Mouse (Mus musculus): Measurements from ENCODE around the gene Rasgrp1.

Rasgrp1 gene

DNA sequence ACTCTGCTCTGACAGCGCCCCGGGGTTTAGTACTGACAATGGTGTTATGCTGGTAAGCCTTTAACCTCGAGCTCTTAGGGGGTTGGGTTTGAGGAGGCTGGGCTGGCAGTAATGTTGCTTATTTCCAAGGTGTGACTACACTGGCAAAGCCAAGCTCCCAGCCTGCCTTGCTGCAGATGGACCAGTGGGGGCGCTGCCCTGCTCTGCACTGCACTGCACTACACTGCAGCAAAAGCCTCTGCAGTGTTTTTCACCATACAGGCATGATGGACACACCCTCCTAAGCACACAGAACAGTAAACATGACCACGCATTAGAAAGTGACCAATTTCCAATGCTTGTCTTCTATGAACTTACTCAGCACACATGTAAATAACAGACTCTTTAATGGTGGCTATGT lies 11.2 kb downstream of the Rasgrp1 start:
- no peak for DNase-seq (ENCODE audit: low spot score)

DNA sequence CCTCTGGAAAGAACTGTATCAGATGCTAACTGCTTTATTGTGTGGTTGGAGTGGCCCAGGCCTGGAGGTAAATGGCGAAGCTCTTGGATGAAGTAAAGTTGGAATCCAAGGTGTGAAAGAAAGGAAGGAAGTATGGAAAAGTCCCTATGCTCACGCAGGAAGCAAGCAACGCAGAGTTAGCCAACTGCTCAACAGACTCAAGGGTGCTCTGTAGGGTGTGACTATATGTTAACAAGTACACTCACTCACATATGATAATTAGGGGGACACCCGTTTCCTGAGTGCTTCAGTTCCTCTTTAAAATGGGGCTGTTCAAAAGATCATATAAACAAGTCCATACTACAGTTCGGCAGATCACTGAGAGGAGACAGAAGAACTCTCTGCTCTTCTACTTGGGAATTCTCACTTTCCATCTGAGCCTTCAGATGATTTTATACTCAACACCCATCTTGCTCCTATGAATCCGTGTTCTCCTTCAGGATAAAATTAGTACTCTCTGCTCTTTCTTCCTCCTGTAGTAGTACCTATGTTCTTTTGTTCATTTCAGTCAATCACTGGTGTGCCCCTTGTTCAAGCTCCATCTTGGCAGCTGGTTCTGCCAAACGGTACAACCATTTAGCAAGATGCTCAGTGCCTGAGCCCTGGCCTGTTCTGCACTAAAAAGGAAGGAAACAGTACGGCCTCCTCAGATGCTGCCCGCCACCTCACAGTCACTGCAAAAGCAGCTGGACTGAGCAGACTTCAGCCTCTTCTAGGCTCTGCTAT lies 14.1 kb downstream of the Rasgrp1 start:
- no peak for DNase-seq (ENCODE audit: low spot score)

DNA sequence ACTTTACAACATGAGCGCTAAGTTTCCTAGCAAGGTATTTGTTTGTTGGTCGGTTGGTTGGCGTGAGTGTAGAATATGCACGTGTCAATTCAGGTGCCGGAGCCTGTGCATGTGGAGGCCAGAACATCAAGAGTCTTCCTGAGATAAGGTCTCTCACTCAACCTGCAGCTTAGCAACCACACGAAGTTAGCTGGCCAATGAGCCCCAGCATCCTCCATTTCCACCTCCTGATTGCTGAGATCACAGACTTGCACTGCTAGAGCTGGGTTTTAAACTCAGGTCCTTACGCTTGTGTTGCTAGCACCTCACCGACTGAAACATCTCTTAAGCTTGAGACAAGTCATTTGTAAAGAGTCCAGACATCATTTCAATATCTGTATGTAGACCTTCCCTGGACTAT lies 20.4 kb downstream of the Rasgrp1 start:
- DNase-seq (ENCODE audit: low spot score) = no peak

DNA sequence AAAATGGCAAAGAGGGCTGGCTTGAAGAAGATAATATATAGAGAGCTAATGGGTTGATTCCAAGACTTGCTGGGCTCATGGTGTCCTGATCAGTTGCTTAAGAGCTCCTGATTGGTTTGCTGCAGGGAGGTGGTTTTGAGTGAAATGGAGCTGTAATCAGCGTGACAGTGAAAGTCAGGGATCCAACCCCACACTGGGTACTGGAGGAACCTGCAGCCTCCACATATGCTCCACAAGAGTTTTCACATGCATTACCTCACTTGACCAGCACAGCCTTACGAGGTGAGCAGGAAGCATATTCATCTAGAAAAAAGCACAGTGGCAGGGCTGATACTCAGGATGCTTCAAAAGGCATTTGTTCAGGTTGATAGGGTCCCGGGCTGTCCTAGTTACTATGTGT lies 21.6 kb downstream of the Rasgrp1 start:
- DNase-seq (ENCODE audit: low spot score) = no peak

DNA sequence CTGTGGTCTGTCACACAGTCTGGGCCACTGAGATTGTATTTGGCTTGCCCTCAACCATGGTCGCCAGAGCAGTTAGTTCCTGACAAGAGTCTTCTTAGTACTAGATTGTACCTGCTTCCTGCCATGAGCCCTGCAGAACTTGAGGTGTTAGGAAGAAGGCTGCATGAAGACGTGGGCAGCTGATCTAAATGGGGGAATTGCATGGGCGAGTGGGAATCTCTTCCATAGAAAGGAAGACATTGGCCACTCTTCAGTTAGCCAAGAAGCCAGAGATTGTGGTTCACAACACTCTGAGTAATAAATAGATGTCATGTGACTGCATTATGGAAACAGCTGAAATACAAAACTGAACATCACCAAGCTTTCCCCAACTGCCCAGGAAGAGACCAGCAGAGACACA lies 23.8 kb downstream of the Rasgrp1 start:
- DNase-seq (ENCODE audit: low spot score) = no peak

DNA sequence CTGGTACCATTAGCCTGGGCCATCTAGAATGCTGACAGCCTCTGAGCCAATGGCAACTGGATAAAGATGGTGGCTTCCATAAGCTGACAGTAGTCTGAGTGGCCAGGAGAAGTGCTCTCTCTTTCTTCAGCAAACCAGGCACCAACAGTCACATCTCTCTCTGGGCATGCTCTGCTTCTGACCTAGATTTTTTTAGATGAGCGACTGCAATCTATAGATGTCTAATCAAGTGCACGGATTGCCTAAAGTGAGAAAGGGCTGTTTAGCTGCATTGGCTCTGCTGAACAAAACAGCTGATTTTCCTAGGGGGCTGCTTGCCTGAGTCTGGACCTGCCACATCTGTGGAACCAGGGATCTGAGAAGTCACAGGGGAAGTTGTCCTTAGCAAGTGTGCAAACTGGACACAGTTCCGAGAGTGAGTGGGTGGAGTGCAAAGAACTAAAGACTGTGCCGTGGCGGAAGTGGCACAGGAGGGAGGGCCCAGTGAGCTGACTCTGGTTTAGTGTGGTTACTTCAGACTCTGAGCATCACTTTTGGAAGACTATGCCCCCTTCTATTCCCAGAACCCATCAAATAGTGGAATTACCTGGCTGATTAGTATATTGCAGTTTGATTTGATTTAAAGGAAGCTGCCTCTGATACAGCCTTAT lies 29.1 kb downstream of the Rasgrp1 start:
- DNase-seq (ENCODE audit: low spot score) = no peak

DNA sequence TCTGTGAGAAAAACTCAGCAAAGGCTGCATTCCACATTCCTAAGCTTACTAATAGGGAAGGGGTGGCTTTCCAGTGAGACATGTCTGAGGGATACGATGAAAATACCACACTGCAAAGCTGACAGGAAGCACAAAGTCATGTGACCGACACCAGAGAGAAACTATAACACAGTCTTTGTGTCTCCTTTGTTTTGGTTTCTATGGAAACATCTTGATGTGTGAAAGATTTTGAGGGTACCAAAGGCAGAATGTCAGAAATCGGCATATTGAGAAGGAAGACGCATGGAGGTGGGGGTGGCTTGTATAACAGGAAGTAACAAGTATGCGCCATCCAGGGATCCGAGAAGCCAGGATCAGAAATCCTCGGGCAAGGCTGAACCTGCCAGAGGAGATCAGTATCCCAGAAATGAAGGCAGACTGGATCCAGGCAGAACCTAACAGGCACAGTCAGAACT lies 30.3 kb downstream of the Rasgrp1 start:
- DNase-seq (ENCODE audit: low spot score) = no peak

DNA sequence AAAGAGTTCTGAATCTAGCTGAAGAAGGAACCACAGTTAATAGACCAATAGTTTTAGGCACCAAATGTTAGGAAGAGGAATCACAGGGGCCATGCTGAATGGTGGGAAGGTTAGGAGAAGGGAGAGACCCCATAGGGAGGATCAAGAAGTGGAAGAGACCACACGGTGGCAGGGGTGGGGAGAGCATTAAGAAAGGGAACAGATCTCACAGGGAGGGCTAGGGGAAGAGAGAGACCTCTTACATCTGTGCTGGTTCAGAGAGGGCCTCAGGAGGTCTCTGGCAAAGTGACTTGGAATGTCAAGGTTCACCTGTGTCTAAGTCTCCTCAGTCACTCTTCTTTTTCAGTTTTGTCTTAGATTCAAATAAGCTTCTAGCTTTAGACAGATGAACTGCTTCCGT lies 30.8 kb downstream of the Rasgrp1 start:
- no peak for DNase-seq (ENCODE audit: low spot score)

DNA sequence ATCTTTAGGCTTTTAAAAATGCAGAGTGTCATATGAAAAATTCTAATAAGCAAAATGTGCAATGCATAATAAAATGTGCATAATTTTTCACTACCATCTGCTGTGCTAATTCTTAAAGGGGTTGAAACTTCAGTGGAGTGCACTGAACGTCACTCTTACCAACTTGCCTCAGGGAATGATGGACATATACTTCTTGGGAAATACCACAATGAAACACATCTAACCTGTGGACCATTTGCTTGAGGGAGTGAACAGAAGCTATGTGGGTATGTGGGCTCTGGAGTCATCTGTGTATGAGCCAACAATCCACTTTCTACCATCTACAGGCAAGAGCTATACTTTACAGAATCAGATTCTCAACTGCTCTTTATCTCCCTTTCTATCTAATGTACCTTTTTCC lies 31.5 kb downstream of the Rasgrp1 start:
- no peak for DNase-seq (ENCODE audit: low spot score)

DNA sequence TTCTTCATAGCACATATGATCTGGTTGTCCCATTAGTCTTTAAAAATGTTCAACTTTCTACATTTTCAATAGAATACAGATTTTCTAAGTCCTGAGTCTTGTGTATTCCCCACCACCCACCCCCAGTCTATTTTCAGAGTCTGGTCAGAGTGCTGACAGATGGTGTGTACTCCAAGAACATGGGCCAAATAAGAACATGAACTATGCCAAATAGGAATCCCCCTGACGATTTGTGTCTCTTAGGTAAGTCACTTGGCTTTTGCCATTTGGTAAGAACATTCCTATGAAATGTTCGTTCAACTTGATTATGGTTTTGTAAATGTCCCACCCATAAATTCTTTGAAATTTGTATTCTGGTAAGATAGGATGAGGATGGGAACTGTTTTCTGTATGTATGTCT lies 33.8 kb downstream of the Rasgrp1 start:
- DNase-seq (ENCODE audit: low spot score) = no peak

DNA sequence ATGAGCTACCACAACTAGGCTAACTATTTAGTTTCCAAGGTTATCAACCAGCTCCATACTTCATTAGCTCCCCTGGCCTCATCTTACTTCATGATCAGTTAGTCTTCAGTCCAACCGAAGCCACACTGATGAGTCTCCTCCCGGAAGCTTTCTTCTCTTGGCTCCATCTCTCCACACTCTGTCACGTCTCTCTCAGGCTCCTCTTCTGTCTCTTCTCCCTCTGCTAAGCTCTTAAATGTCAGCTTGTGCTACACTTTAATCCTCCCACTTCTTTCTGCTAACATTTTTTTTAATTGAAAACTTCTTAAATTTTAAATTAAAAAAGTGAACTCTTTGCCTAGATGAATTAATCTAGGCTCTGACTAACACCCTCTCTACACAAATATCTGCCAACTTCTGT lies 34.8 kb downstream of the Rasgrp1 start:
- DNase-seq (ENCODE audit: low spot score) = no peak

DNA sequence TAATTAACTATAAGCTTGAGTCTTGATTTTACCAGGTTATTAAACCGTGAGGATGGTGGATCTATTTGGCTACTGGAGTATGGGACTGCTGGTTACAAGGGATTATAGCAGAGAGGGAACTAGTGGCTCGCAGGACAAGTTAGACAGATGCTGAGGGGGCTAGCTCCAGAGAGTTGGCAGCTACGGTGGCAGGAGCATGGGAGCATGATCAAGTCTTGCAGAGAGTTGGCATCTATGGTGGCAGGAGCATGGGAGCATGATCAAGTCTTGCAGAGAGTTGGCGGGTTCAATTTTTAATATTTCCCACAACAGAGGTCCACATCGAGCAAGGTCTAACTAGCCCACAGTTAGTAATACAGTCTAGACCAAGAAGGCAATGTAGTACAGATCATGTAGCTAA lies 37.9 kb downstream of the Rasgrp1 start:
- no peak for DNase-seq (ENCODE audit: low spot score)

DNA sequence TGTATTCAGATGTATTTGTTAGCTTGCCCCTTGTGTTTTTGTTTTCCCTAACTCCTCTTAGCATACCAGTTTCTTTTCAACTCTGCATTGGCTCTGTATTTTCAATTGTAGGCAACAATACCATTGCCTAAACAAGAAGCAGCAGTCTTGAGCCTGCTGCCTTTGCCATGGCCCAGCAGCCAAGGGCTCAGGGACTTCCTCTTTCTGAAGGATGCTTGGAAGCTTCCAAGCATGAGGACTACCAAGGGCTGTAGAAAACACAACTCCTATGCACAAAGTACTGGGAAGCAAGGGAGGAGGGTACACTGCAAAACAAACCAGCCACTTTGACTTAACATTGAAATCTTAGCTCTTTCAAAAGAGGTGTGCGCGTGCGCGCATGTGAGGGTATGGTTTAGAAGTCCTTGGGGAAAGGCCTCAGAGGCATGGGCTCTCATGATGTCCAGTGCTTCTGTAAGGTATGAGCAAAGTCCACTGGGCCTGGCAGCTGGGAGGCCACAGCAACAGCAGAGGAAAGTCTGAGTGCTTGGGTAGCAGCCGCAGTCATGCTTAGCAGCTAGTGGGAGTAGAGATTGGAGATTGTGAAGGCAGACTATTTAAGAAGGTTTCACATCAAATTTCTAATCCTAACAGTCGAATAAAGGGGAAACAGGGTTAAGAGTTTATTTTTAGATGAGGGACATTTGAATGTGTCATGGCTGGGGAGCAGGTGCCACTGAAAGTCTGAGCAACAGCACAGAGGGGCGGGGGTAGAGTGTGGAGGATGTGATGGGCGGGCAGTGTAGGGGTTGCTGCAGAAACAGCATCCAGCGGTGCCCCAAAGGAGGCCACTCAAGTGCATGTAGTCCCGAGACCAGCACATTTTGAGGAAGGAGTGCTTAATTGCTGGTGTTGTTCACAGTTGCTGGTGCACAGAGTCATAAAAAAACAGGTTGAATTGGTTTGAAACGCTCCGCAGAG lies 39.1 kb downstream of the Rasgrp1 start:
- no peak for DNase-seq (ENCODE audit: low spot score)

DNA sequence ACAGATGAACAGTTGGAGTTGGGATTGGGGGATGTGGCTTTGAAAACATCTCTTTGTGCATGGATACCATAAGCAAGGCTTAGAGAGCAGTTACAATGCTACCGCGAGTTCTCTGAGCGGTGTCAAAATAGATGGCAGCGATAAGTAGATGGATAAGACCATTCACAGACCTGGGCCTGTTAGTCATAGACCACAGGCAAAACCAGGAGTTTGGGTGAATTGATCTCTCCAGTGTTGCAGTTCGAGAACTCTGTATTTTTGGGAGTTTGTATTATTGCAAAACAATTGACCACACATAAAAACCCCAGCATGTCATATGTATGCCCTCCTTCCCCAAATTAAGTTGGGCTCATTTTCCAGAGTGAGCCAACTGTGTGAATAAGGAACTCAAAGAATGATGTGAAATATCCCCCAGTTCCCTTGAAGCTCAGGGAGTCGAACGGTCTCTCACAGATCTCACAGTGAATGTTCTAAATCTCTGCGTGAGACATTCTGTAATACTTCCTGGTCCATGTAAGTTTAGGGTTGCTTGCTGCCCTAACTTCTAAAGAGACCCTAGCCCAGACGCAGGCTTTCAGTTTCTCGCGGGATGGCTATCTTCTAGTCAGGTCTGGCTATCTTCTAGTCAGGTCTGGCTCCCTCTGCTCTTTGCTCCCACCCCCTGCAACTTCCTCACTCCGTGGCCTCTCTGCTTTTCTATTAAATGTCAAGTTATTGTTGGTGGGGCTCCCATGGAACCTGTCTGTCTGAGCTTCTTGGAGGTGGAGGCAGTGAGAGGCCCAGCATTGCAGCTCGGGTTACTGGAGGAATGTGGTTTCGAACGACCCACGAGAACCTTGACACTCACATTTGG lies 43.0 kb downstream of the Rasgrp1 start:
- DNase-seq (ENCODE audit: low spot score) = no peak

DNA sequence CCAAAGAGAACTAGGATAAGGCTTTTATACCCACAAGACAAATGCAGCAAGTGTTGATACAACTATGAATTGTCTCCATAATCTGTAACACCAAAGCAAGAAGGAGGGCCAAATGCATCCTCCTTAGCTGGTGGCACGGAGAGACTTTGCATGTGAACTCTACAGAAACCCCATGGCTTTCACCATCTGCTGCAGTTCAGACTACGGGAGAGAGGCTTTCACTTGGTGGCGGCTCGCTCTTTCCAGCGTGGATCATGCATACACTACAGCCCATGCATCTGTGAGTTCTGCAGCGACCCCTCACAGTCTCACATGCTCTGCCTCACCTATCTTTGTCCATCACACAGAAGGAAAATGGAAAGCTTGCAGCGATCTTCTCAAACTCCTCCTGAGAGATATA lies 54.5 kb downstream of the Rasgrp1 start:
- no peak for DNase-seq (ENCODE audit: low spot score)

DNA sequence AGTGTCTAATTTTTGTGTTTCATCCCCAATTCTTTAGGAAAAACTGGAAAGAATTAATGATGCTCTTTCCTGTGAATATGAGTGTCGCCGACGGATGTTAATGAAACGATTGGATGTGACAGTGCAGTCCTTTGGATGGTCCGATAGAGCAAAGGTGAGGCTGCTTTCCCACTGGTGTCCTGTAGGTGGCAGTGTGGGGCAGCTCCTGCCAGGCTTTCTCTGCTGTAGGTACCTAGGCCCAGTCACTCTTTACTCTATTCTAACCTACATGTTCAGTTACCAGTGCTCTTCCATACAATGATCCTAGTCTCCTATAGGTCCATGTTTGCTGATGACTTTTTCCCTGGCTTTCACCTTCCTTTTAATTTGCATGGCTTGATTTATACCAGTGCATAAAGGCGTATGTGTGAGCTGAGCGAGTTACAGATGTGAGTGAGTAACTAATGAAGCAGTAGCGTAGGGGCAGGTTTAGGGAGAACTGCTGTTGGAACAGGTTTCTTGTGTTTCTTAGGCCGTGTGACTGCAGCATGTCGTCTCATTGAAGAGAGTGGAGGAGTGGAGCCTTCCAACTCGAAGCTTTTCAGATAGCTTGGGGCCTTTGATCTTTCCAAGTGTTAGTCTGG lies 78.9 kb downstream of the Rasgrp1 start:
- no peak for DNase-seq (ENCODE audit: low spot score)

DNA sequence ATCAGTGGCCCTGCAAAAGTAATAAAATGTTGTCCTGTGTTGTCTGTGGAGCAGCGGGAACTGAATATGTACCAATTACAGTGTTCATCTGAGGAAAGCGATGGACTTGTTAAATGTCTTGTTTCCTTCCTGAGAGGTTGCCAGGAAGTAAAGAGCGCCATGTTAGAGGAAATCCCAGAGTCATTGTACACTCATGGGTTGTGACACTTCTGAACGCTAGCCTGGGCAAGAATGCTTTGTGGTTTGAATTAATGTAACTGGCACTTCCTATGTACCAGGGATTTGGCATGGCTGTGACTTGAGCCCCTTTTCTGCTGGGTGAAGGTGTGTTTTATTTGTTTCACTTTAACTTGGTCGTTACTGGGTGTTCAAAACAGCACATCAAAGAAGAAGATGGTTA lies 80.6 kb downstream of the Rasgrp1 start:
- DNase-seq (ENCODE audit: low spot score) = no peak

DNA sequence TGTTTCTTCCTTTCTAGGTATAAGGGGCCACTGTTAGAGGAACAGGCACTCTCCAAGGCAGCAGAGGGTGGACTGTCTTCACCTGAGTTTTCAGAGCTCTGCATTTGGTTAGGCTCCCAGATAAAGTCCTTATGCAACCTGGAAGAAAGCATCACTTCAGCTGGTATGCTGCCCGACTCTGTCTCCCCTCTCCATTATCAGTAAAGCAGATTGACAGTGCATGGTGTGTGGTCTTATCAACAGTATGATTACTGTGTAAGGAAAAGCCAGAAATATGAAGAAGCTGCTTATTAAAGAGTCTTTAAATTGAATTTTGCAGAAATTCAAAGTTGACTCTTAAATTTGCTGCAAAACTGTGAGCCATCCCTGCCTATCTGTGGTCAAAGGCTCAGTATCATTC lies 85.2 kb downstream of the Rasgrp1 start:
- DNase-seq (ENCODE audit: low spot score) = no peak

DNA sequence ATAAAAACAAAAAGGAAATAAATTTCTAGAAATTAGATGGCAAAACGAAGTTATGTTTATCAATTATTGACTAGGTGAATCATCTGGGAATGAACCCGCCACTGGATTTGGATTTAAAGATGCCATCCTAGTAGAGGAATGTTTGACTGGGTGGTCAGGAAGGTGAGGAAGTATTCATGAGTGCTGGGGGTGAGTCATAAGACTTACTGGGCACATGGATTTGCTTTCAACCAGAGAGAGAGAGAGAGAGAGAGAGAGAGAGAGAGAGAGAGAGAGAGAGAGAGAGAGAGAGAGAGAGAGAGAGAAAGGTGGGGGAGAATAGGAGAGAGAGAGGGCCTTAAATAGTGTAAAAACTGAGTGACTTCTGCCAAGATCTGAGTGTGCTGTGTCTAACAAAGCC lies 87.4 kb downstream of the Rasgrp1 start:
- no peak for DNase-seq (ENCODE audit: low spot score)

DNA sequence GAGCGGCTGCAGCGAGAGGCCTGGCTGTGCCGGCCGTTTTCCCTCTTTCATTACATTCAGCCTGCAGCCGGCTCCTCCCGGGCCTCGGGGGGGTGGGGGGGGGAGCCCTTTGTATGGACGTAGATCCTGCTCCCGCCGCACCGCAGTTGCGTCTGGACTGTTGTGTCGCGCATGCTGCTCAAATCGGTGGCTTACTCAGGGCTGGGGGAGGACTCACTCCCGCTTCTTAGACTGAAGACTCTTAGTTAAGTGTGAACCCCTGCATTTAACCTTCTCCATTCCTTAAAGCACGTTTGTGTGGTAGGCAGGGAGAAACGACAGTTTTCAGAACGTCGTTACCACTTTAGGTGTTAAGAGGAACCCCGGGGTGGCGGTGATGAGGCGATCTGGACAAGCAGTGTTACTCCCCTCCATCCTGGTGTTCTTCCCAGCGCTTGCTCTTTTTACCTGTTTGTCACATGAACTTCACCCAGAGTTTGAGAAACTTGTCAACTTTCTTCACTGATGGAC lies 92.7 kb downstream of the Rasgrp1 start:
- no peak for DNase-seq (ENCODE audit: low spot score)

Data from urinary bladder, postnatal 10 days (tissue).